Mouse (Mus musculus) midbrain, embryonic 11.5 days (tissue): Measurements from ENCODE around the gene Nat8l. TPM values are rescaled to one million over a fixed set of nuclear protein-coding genes. Genes with fewer than 3 reads are reported as not detected.
"Not testable (repeated sequence)": the region's sequence is repeated elsewhere in the genome, so short reads cannot be mapped to it uniquely, and the experiment has no call there.

Experiments
- ATAC-seq: fragments of 200-750 bp; cut with Nextera tagmentation; 2 replicates; pipeline ENCODE4 v1.8.0; 2017; ENCODE audit warnings: moderate TSS enrichment, moderate library complexity; ENCODE audit not compliant: low FRiP score
- DNase-seq: peaks from one replicate; pipeline ENCODE4 v3.0.0; 2015; ENCODE audit warnings: low spot score; ENCODE audit errors: missing footprints
- H3K27ac ChIP-seq: fragments of 300-500 bp; sonication (generic); 2 replicates; pipeline ENCODE4 v1.5.1; 2014; ENCODE audit warnings: low read depth, low read length
- H3K27me3 ChIP-seq: fragments of 300-500 bp; sonication (generic); 2 replicates; pipeline ENCODE4 v1.6.1; 2014; ENCODE audit warnings: mild to moderate bottlenecking, low read length, moderate library complexity, mixed read lengths; ENCODE audit not compliant: control insufficient read depth, insufficient read depth
- H3K36me3 ChIP-seq: fragments of 300-500 bp; sonication (generic); 2 replicates; pipeline ENCODE4 v1.6.1; 2014; ENCODE audit warnings: mild to moderate bottlenecking, low read length, moderate library complexity, mixed read lengths; ENCODE audit not compliant: control insufficient read depth, insufficient read depth
- H3K4me1 ChIP-seq: fragments of 300-500 bp; sonication (generic); 2 replicates; pipeline ENCODE4 v1.6.1; 2014; ENCODE audit warnings: low read length; ENCODE audit not compliant: control insufficient read depth, insufficient read depth
- H3K4me2 ChIP-seq: fragments of 300-500 bp; sonication (generic); 2 replicates; pipeline ENCODE4 v1.6.1; 2014; ENCODE audit warnings: mild to moderate bottlenecking, moderate library complexity
- H3K4me3 ChIP-seq: fragments of 300-500 bp; sonication (generic); 2 replicates; pipeline ENCODE4 v1.5.1; 2014; ENCODE audit warnings: low read depth, low read length
- H3K9ac ChIP-seq: fragments of 300-500 bp; sonication (generic); 2 replicates; pipeline ENCODE4 v1.6.1; 2014; ENCODE audit warnings: low read length
- H3K9me3 ChIP-seq: fragments of 300-500 bp; sonication (generic); 2 replicates; pipeline ENCODE4 v1.6.1; 2016; ENCODE audit warnings: low read length; ENCODE audit not compliant: control insufficient read depth
- WGBS: fragments of 180-500 bp; shearing (Covaris S2); extraction: QIAGEN DNeasy Blood & Tissue Kit; methylation state at CpG from one replicate; pipeline ENCODE4 v1.1.7; 2014; 5-methylcytosine and 5-hydroxymethylcytosine counted together
- polyA plus RNA-seq: library from polyadenylated mRNA; unstranded; fragments of >200 nt; fragmentation: Nextera tagmentation; extraction: Ambion mirVana; gene quantifications from 2 replicates; pipeline ENCODE4 v1.2.1, GENCODE M21; 2014

Nat8l gene
- polyA plus RNA-seq, result 1.0 and 1.6 TPM in 2 replicates

GRCm38 (mm10) chr5:33995843-33996693 is at the start of gene Nat8l:
Gene Nat8l (plus strand): TSS chr5:33995984.
- Histone ChIP-seq H3K27me3 (peaks cover 8% of the 10 kb centered on the region; the same call in 1 of the 2 replicates), H3K4me3 (peak within 1 kb of the TSS; percentile 80), H3K27ac (peak within 1 kb of the TSS; percentile 90), H3K9me3 (no peaks in the 10 kb centered on the region), H3K36me3 (no peaks in the 10 kb centered on the region), H3K9ac (peak within 1 kb of the TSS; percentile 77), H3K4me2 (peak within 1 kb of the TSS; percentile 96), H3K4me1 (peaks cover 20% of the 10 kb centered on the region)
- under 1% methylated on average over 90 of the region's 90 CpGs for whole genome bisulfite sequencing
- peak; percentile 99 for DNase-seq
- peak; percentile 91 for ATAC-seq

GRCm38 (mm10) chr5:33947035-33947434 is 48.7 kb upstream of the Nat8l start:
- not testable (repeated sequence) for ATAC-seq, H3K9ac ChIP-seq, H3K4me2 ChIP-seq, H3K27ac ChIP-seq, H3K9me3 ChIP-seq, H3K27me3 ChIP-seq, H3K4me1 ChIP-seq, H3K36me3 ChIP-seq, H3K4me3 ChIP-seq
- WGBS, result 87% methylated on average over 16 of the region's 16 CpGs
- DNase-seq, result peak; percentile 72

DNA sequence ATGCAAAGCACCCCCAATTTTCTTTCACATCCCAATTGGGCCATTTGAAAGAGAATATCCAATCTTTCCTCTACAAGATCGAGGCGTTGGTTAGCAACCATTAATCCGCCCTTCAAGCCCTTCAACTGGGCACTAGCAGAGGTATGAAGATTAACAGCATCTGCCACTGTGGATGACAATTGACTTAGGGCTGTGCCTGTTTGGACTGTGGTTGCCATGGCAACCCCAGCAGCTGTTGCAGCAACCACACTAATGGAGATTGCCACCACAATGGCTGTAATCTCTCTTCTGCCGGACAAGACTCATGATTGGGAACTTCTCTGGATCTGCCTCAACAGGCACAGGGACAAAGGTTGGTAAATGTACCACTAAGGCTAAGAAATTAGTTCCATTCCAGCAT is 47.5 kb upstream of the Nat8l start:
- Histone ChIP-seq H3K27me3 (no peaks in the 10 kb centered on the region), H3K4me2 (no peak overlapping the region), H3K9me3 (peaks cover 3% of the 10 kb centered on the region; the same call in 1 of the 2 replicates), H3K4me1 (no peaks in the 10 kb centered on the region), H3K9ac (no peak overlapping the region), H3K36me3 (no peaks in the 10 kb centered on the region), H3K4me3 (no peak overlapping the region), H3K27ac (no peak overlapping the region)
- no peak for ATAC-seq
- WGBS, result 65% methylated on average over 4 of the region's 4 CpGs
- peak; percentile 84 for DNase-seq

DNA sequence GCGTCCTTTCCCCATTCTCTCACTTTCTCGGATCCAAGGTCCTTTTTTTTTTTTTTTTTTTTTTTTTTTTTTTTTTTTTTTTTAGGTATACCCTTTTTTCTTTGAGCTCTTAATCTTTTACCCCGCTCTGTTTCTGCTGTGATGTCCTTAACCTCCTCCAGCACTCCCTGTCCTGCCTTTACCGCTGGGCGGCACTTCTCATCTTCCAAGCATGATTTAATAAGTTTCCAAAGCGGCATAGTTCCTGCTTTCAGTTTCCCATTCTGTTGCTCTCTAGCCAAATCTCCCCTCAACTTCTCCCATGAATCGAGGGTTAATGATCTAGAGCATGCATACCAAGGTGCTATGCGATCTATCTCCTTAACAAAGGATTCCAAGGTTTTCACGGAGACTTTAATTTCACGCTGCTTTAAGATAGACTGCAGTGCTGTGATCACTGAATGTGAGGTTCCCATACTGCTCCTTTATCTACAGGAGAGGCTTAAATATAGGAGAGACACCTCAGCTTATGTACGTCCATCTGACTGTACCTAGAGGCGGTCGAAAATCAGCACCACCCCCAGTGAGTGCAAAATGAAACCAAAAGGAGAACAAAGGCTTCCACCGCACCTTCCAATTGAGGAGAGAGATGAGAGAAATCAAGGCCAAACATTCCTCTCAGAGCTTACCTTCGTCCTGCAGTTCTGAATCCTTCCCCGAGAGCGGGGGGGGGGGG is 42.2 kb upstream of the Nat8l start:
- WGBS, result 83% methylated on average over 17 of the region's 17 CpGs
- no peak overlapping the region for H3K4me3 ChIP-seq
- H3K4me1 ChIP-seq, result no peaks in the 10 kb centered on the region
- no peak for ATAC-seq
- H3K9me3 ChIP-seq, result peaks cover 3% of the 10 kb centered on the region; the same call in 1 of the 2 replicates
- H3K27ac ChIP-seq, result no peak overlapping the region
- no peaks in the 10 kb centered on the region for H3K36me3 ChIP-seq
- H3K4me2 ChIP-seq, result no peak overlapping the region
- H3K27me3 ChIP-seq, result no peaks in the 10 kb centered on the region
- DNase-seq, result no peak
- H3K9ac ChIP-seq, result no peak overlapping the region

DNA sequence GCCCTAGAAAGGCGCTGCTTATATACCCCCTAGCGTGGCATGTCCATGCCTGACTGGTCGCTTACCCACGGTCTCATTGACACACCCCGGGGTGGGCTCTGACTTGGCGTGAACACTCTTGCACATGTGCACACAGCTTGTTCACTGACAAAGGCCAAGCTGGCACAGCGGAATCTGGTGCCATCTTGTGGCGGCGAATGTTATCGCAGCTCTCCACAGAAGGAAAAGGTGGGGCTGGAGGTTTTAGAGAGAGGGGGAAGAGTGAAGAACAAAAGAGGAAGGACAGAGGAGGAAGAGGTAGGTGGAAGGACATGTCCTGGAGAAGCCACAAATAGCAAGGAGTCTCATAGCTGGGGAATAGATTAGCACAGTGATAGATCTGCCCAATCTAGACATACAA is 41.4 kb upstream of the Nat8l start:
- no peak for ATAC-seq
- 46% methylated on average over 10 of the region's 10 CpGs for WGBS
- Histone ChIP-seq H3K4me1 (no peaks in the 10 kb centered on the region), H3K27ac (no peak overlapping the region), H3K9me3 (peaks cover 3% of the 10 kb centered on the region; the same call in 1 of the 2 replicates), H3K36me3 (no peaks in the 10 kb centered on the region), H3K9ac (no peak overlapping the region), H3K4me3 (no peak overlapping the region), H3K27me3 (no peaks in the 10 kb centered on the region), H3K4me2 (no peak overlapping the region)
- peak; percentile 94 for DNase-seq

GRCm38 (mm10) chr5:33955868-33956267 is 39.9 kb upstream of the Nat8l start:
- no peak overlapping the region for H3K4me3 ChIP-seq
- H3K4me2 ChIP-seq, result no peak overlapping the region
- no peaks in the 10 kb centered on the region for H3K27me3 ChIP-seq
- H3K4me1 ChIP-seq, result no peaks in the 10 kb centered on the region
- H3K36me3 ChIP-seq, result no peaks in the 10 kb centered on the region
- no peak overlapping the region for H3K27ac ChIP-seq
- 87% methylated on average over 4 of the region's 4 CpGs for WGBS
- no peak for ATAC-seq
- peaks cover 3% of the 10 kb centered on the region; the same call in 1 of the 2 replicates for H3K9me3 ChIP-seq
- DNase-seq, result no peak
- no peak overlapping the region for H3K9ac ChIP-seq

DNA sequence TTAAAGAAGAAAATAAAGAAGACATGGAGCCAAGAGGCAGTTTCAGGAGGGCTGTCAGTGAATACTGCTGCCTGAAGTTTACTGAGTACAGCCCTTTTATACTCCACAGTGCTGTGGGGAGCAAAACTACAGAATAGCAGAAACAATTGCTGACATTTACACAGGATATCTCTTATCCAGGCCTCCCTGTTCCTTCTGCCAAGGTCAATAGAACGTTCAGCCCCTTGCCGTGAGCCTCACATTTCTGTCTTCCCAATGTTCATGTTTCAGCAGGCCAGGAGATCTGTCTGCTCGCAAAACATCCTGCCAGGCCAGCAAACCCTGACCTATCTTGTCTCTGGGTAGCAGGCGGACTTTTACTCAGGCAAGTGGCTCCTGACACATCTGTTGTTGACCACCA is 36.4 kb upstream of the Nat8l start:
- no peak for ATAC-seq
- H3K27ac ChIP-seq, result no peak overlapping the region
- DNase-seq, result no peak
- no peaks in the 10 kb centered on the region for H3K36me3 ChIP-seq
- no peaks in the 10 kb centered on the region; the same call in 1 of the 2 replicates for H3K9me3 ChIP-seq
- no peaks in the 10 kb centered on the region for H3K4me1 ChIP-seq
- no peak overlapping the region for H3K4me3 ChIP-seq
- no peaks in the 10 kb centered on the region for H3K27me3 ChIP-seq
- H3K4me2 ChIP-seq, result no peak overlapping the region
- H3K9ac ChIP-seq, result no peak overlapping the region
- 83% methylated on average over 4 of the region's 4 CpGs for WGBS

DNA sequence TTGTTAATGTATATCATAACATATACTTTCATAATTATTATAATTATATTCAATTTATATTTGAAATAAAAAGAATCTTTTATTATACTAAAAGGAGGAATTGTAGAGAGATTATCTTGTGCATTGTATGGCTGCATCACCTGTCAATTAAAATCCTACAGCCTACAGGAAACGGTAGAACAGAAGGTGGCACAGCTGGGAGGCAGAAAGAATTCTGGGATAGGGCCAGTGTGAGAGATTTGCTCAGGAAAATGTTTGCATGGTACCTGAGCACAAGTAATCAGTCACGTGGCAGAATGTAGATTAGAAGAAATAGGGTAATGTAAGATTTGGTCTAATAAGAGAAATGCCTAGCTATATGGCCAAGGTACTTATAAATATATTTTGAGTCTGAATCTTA is 21.0 kb upstream of the Nat8l start:
- no peak overlapping the region for H3K4me2 ChIP-seq
- no peak for ATAC-seq
- no peaks in the 10 kb centered on the region for H3K27me3 ChIP-seq
- no peak for DNase-seq
- H3K36me3 ChIP-seq, result peaks cover 4% of the 10 kb centered on the region; the same call in 1 of the 2 replicates
- H3K4me1 ChIP-seq, result no peaks in the 10 kb centered on the region
- no peaks in the 10 kb centered on the region for H3K9me3 ChIP-seq
- no peak overlapping the region for H3K27ac ChIP-seq
- H3K9ac ChIP-seq, result no peak overlapping the region
- WGBS, result 63% methylated on average over 2 of the region's 2 CpGs
- H3K4me3 ChIP-seq, result no peak overlapping the region

GRCm38 (mm10) chr5:33976267-33976666 is 19.5 kb upstream of the Nat8l start:
- no peak overlapping the region for H3K27ac ChIP-seq
- no peak overlapping the region for H3K9ac ChIP-seq
- DNase-seq (no peak), ATAC-seq (no peak)
- peaks cover 4% of the 10 kb centered on the region; the same call in 1 of the 2 replicates for H3K36me3 ChIP-seq
- H3K4me2 ChIP-seq, result no peak overlapping the region
- no peak overlapping the region for H3K4me3 ChIP-seq
- no peaks in the 10 kb centered on the region for H3K27me3 ChIP-seq
- 41% methylated on average over 3 of the region's 3 CpGs for WGBS
- no peaks in the 10 kb centered on the region for H3K4me1 ChIP-seq
- no peaks in the 10 kb centered on the region for H3K9me3 ChIP-seq
